Mouse (Mus musculus) C2C12 (cell line): ENCODE results near the gene Cog6.

Experiments used
- CEBPB ChIP-seq: IDR thresholded peaks from one replicate; pipeline ENCODE4 v1.6.1; 2011; ENCODE audit warnings: low read depth, mild to moderate bottlenecking, control low read depth, moderate library complexity
- CTCF ChIP-seq: IDR thresholded peaks from one replicate; pipeline ENCODE4 v1.5.1; 2011; ENCODE audit not compliant: control insufficient read depth, insufficient read depth, insufficient read length

DNA sequence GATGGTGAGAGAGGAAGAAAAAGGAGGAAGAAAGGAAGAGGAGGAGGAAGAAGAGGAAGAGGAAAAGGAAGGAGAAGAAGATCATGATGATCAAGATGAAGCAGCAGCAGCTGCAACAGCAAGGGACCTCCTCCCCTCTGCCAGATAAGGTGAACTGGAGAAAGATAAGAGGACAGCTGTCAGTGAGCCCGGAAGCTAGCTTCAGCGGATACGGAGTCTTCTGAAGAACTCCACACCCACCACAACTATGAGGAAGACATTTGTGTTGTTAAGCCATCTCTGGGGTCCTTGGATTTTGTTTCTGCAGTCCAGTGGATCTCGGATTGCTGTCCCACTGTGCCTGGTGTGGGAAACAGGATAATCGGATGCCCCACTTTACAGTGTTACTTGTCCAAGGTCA lies 15.4 kb upstream of the Cog6 start:
- TF ChIP-seq CEBPB (no peak), CTCF (no peak)
